Mouse (Mus musculus) effector memory CD4-positive, alpha-beta T cell, adult 7 months (primary cell): ENCODE data around the gene Med22. TPM values are rescaled to one million over a fixed set of nuclear protein-coding genes. Genes with fewer than 3 reads are reported as not detected.

Experiments
- polyA plus RNA-seq: library from polyadenylated mRNA; unstranded; fragments of 100-300 nt; shearing (Covaris generic); gene quantifications from one replicate; pipeline ENCODE4 v1.2.1, GENCODE M21; 2017

Med22 gene
- 22.3 TPM for polyA plus RNA-seq

DNA sequence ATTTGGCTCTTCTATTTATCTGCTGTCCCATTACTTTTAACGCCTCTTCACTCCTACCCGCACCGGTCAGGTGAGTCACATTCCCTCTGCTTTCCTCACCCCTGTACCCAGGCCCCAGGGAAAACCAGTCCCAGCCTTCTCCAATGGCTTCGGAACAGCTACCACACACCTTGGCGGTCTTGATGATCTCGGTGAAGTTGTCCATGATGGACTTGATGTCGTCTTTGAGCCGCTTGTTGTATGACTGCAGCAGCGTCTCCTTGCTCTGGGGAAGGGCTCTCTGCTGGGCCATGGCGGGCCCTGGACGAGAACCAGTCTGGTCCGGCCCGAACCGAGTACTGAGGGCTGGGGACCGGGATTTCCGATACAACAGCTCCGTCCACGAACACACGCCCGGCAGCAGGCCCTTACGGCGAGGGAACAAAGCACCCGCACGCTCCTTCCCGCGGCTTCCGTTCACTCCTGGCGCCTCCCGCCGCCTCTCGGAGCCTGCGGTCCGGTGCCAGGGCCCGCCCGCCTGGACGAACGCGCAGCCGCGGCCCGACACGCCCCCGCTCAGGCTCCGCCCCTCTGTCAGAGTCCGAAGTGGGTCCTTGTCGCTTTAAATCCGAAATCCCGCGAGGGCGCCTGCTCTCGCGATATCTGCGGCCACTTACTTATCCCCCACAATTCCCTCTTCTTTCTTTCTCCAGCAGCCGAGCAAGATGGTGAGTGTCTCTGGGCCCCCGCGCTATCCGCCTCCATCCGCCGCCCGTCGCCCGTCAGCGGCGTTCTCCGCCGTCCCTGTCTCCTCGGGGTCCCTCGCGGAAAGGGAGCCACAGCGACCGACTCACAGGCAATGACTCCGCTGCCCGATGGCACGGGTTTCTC is at the start of gene Med22, which contains the start of gene Rpl7a:
Gene Med22, minus strand, starts transcription at position 554 of the 870 bp plus-strand sequence.
Gene Rpl7a, plus strand, starts transcription at position 641 of the 870 bp plus-strand sequence.

DNA sequence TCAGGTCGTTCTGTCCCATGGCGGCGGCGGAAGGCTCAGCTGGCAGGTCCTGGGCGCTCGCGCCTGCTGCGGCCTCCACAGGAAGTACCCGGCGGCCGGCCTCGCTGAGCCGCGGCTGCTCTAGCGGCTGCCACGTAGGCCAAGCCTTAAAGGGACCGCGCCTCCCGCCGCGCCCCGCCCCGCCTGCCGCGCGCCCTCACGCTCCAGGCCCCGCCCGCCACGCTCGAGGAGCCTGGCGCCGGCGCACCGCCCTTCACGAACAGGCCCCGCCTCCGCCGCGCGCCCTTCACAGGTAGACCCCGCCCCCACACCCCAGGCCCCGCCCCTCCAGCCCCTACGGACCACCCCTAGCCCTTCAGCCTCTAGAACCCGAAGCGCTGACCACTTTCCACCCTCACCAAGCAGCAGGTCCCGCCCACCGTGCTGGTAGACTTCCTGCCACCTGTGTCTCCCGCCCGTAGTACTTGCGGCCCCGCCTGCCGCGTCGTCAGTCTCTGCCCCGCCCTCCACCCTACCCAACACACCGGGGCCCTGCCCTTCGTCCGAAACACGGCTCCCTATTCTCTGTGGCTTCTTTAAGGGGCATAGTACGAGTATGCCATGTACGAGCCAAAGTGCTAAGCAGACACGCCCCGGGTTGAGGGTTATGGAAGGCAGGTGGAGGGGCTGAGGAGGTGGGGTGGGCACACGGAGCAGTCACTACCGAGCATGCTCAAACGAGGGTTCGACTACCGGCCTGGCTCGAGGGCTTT is 23.0 kb upstream of the Med22 start, which contains the start of the genes Surf4 and Stkld1:
Gene Surf4, minus strand, starts transcription at position 625 of the 752 bp plus-strand sequence.
Gene Stkld1, plus strand, starts transcription at position 744 of the 752 bp plus-strand sequence.

DNA sequence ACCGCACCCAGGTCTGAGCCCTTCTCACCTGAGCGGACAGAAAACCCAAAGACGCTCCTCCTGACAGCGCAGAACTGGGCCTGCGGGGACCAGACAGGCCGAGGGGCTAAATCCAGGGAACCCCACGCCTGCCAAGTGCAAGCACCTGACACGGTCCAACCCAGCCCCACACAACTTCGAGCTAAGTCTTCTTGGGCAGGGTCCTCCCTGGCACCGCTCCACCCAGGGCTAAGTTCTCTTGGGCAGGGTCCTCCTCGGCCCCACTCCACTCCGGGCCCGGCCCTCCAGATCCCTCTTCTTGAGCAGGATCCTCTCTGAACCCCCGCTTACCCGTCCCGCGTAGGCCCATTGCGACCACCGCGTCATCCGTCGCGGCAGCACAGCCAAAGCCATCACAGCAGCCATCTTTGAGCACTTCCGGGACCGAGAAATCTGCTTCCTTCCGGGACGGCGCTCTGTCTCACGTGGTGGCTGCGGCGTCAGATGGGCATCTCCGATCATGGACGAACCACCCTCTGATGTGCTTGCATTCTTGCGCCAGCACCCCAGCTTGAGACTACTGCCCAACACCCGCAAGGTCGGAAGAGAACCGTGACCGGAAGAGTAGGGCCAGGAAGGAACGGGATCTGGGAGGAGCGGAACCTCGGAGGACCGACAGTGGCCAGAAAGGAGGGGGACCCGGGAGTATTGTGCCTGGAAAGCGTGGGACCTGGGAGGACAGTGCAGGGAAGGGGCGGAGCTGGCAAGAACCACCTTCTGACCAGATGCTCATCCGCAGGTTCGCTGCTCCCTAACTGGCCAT is 5.7 kb upstream of the Med22 start, which contains the start of the genes Surf2 and Surf1:
Gene Surf2, plus strand, starts transcription at position 441 of the 802 bp plus-strand sequence.
Gene Surf1, minus strand, starts transcription at position 604 of the 802 bp plus-strand sequence.

DNA sequence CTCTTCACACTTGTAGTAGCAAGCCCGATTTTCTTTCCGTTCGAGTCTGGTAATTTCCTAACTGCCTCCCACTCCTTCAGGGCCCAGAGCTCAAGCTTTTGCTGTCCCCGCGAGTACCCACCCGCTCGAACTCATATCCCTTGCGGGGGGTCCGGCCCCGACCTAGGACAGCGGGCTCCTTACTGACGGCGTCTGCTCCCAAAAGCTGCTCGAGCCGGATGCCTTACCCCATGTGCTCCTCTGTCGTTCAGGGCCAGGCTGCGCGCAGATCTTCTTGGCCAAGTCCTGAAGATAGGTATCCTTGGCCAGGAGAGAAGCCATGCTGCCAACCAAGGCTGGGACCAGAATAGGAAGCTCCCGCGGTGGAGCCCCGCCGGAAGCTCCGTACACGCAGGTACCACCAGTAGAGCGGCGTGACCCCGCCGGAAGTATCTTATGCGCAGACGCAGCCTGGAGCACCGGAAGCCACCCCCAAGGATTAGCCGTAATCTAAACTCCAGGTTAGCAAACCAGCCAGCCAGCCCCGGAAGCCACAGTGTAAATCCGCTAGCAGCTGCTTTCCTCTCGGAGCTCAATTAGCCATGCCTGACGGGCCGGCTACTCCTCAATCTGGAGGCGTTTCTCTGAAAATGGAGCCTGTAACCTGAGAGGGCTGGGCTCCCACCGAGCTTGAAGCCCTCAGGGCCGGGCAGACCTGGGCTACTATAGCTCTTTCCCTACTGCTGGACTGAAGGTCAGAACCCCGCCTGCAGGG is 7.8 kb downstream of the Med22 start, which contains the start of gene Surf6:
Gene Surf6, minus strand, starts transcription at position 413 of the 754 bp plus-strand sequence.

DNA sequence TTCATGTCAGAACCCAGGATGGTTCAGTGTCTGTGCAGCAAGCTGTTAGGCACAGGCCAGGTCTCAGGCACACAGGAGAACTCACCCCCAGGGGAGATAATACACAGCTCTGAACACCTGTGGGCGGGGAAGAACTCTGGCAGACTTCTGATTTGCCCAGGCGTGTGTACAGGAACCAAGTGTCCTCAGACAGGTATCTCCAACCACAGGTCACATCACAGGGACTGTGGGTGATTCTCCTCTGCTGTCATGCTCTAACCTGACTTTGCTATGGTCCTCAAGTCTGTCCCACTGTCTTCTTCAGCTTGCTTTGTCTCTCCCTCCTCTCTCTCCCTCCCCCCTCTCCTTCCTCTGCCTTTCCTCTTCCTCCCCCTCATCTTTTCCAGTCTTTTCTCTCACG is 45.6 kb downstream of the Med22 start, which contains the start of gene Abo:
Gene Abo, minus strand, starts transcription at position 101 of the 400 bp plus-strand sequence.

Other genes starting within 250 kb of the Med22 start
- gene Lcn4, start 239.4 kb downstream of the Med22 start, polyA plus RNA-seq, result 15.7 TPM
- gene Abo, start 45.7 kb downstream of the Med22 start, polyA plus RNA-seq, result not detected
- 29.1 TPM for gene Surf6, start 7.8 kb downstream of the Med22 start, polyA plus RNA-seq
- 311 TPM for gene Rpl7a, start 87 bp upstream of the Med22 start, polyA plus RNA-seq
- 69.1 TPM for gene Surf2, start 5.7 kb upstream of the Med22 start, polyA plus RNA-seq
- gene Surf1, start 5.9 kb upstream of the Med22 start, polyA plus RNA-seq, result 89.0 TPM
- gene Surf4, start 23.3 kb upstream of the Med22 start, polyA plus RNA-seq, result 145 TPM
- not detected for gene Stkld1, start 23.4 kb upstream of the Med22 start, polyA plus RNA-seq
- gene Rexo4, start 53.7 kb upstream of the Med22 start, polyA plus RNA-seq, result 42.0 TPM
- 0.29 TPM for gene Adamts13, start 62.7 kb upstream of the Med22 start, polyA plus RNA-seq
- 22.3 TPM for gene Cacfd1, start 99.2 kb upstream of the Med22 start, polyA plus RNA-seq
- gene Slc2a6, start 117.3 kb upstream of the Med22 start, polyA plus RNA-seq, result 1.2 TPM
- gene Mymk, start 161.5 kb upstream of the Med22 start, polyA plus RNA-seq, result not detected
- not detected for gene Adamtsl2, start 168.7 kb upstream of the Med22 start, polyA plus RNA-seq
- gene Fam163b, start 231.8 kb upstream of the Med22 start, polyA plus RNA-seq, result not detected